Mouse (Mus musculus) kidney, adult 9 months (tissue): ENCODE results near the gene Cdadc1.
A peak's percentile ranks its signal among the peaks of the same experiment; 100 is the strongest.

Source experiments
- DNase-seq: peaks from one replicate; pipeline ENCODE4 v3.0.0; 2022

The Cdadc1 gene

GRCm38 (mm10) chr14:59543158-59543826 is 54.5 kb downstream of the Cdadc1 start:
- DNase-seq, result no peak

- peak; percentile 65 for DNase-seq
These were observed 57.0 kb downstream of the Cdadc1 start for GRCm38 (mm10) chr14:59540761-59541160.

- peak; percentile 47 for DNase-seq
These were observed 57.5 kb downstream of the Cdadc1 start for GRCm38 (mm10) chr14:59540230-59540629.

GRCm38 (mm10) chr14:59537829-59538432 is 59.8 kb downstream of the Cdadc1 start:
- DNase-seq, result no peak

GRCm38 (mm10) chr14:59533908-59534307 is 63.9 kb downstream of the Cdadc1 start:
- no peak for DNase-seq

GRCm38 (mm10) chr14:59532986-59533385 is 64.8 kb downstream of the Cdadc1 start:
- DNase-seq, result peak; percentile 46

- DNase-seq, result no peak
These were observed 67.0 kb downstream of the Cdadc1 start for GRCm38 (mm10) chr14:59530801-59531200.

GRCm38 (mm10) chr14:59525843-59526242 is 71.9 kb downstream of the Cdadc1 start:
- DNase-seq, result no peak

GRCm38 (mm10) chr14:59513922-59514444 is 83.8 kb downstream of the Cdadc1 start:
- no peak for DNase-seq
